Mouse (Mus musculus) spleen, adult 18-20 months (tissue): ENCODE measurements around the gene Olfr462.

Experiments used
- DNase-seq, 2 experiments: peaks; one replicate each; pipeline ENCODE4 v3.0.0; 2022; ENCODE audit warnings: mixed read lengths in 2 of 2

The Olfr462 gene

DNA sequence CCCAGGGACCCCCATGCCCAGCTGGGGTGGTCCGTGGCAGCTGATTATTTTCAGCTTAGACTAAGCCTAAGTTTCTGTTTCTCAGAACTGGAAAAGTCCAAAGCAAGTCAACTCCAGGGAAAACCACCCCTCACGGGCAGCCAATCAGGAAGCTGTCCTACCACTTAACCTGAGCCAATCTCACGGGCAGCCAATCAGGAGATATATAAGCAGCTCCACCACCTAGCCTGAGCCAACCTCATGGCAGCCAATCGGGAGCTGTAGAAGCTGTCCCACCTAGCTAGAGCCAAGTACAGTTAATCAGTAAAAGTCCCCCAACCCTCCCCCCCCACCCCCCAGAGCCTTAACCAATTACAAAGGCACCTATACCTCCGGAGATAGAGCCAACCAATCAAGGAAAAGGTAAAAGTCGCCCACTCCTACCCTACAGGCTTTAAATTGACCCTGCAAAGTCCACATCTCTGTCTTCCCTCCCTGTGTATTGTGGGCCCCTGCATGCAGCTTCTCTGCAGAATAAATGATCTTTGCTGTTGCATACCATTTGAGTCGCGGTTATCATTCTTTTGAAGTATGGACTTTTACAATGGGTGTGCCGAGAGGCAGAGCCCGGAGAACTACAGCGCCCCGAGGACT lies 45.0 kb downstream of the Olfr462 start:
- DNase-seq: no peak

DNA sequence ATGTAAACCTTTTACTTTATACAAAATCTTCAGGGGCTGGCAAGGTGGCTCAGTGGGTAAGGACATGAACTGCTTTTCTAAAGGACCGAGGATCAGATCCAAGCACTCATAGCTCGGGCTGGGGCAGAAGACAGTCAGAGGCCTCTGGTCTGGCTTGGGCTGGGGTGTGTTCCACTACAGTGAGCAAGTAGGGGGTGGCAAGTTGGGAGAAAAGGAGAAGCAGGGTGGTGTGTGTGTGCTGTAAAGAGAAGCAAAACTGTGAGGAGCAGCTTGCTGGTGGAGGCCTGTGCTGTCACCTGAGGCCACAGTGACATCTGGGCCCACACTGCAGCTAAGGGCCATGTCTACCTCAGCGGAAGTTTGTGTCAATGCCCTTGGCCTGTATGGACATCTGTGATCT lies 50.6 kb downstream of the Olfr462 start:
- no peak for DNase-seq

DNA sequence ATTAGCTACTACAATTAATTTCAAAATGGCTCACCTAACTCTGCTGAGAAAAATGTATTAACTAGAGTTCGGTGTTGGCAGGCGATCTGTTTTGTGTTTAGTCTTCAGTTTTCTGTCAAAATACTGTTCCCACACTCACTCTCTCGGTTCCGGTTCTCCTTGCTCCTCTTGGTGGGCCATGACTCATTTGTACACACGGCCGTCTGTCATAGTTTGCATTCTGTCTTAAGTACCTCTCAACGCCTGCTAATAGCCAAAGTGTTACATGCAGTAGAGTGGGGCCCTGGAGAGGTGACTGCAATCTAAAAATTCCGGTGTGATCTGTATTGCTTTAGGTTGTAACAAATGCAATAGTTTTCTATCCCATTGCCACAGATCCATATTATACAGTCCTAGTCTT lies 51.4 kb downstream of the Olfr462 start:
- DNase-seq: no peak
